Mouse (Mus musculus) CD4-positive, CD25-positive, alpha-beta regulatory T cell, adult 4 months (primary cell): Measurements from ENCODE around the gene Pcolce. TPM values are rescaled to one million over a fixed set of nuclear protein-coding genes. Genes with fewer than 3 reads are reported as not detected.

Experiments used
- ATAC-seq: one replicate; pipeline ENCODE4 v1.8.0; 2017
- polyA plus RNA-seq, 2 experiments: library from polyadenylated mRNA; unstranded; fragments of 100-300 nt; shearing (Covaris generic); gene quantifications; one replicate each; pipeline ENCODE4 v1.2.1; 2017

Pcolce gene
- 1 to 10 TPM in 1 of 2 experiments, not detected in 1; 1.4 TPM for polyA plus RNA-seq

- ATAC-seq, result no peak
These were observed at the start of gene Pcolce for GRCm38 (mm10) chr5:137613550-137613949. Pcolce (minus strand) TSS chr5:137613784.

GRCm38 (mm10) chr5:137663057-137663456, 49.5 kb upstream of the Pcolce start:
- no peak for ATAC-seq

- ATAC-seq, result no peak
These were observed 46.6 kb upstream of the Pcolce start for GRCm38 (mm10) chr5:137660064-137660688.

- peak; percentile 79 for ATAC-seq
These were observed 43.4 kb upstream of the Pcolce start for GRCm38 (mm10) chr5:137656977-137657376.

GRCm38 (mm10) chr5:137654746-137655145, 41.2 kb upstream of the Pcolce start:
- no peak for ATAC-seq

- ATAC-seq, result no peak
These were observed 39.8 kb upstream of the Pcolce start for GRCm38 (mm10) chr5:137653366-137653765.

GRCm38 (mm10) chr5:137652474-137652873, 38.9 kb upstream of the Pcolce start:
- peak; percentile 48 for ATAC-seq

- ATAC-seq, result no peak
These were observed 36.3 kb upstream of the Pcolce start for GRCm38 (mm10) chr5:137649669-137650571.

- no peak for ATAC-seq
These were observed 35.7 kb upstream of the Pcolce start for GRCm38 (mm10) chr5:137649251-137649650.

- peak; percentile 89 for ATAC-seq
These were observed 34.4 kb upstream of the Pcolce start for GRCm38 (mm10) chr5:137647827-137648601.

GRCm38 (mm10) chr5:137645652-137646091, 32.1 kb upstream of the Pcolce start, which contains the start of gene Irs3:
Irs3 (minus strand) TSS chr5:137645714.
- ATAC-seq, result no peak

GRCm38 (mm10) chr5:137645091-137645651, 31.6 kb upstream of the Pcolce start:
- ATAC-seq, result peak; percentile 60

- ATAC-seq, result no peak
These were observed 30.9 kb upstream of the Pcolce start for GRCm38 (mm10) chr5:137644484-137644883.

- ATAC-seq, result no peak
These were observed 29.3 kb upstream of the Pcolce start for GRCm38 (mm10) chr5:137642886-137643285.

GRCm38 (mm10) chr5:137641054-137641453, 27.5 kb upstream of the Pcolce start, which contains the start of gene Sap25:
Sap25 (plus strand) TSS chr5:137641334.
- peak; percentile 18 for ATAC-seq

- ATAC-seq, result no peak
These were observed 25.9 kb upstream of the Pcolce start for GRCm38 (mm10) chr5:137639472-137639871.

GRCm38 (mm10) chr5:137633397-137634084, 20.0 kb upstream of the Pcolce start:
- ATAC-seq, result no peak

GRCm38 (mm10) chr5:137631591-137631990, 18.0 kb upstream of the Pcolce start:
- no peak for ATAC-seq

- ATAC-seq, result peak; percentile 48
These were observed 17.6 kb upstream of the Pcolce start for GRCm38 (mm10) chr5:137631171-137631570.

GRCm38 (mm10) chr5:137630602-137631001, 17.0 kb upstream of the Pcolce start:
- no peak for ATAC-seq

GRCm38 (mm10) chr5:137629906-137630545, 16.4 kb upstream of the Pcolce start:
- no peak for ATAC-seq
